Mouse (Mus musculus) frontal cortex, postnatal 14 days (tissue): Measurements from ENCODE around the gene Cd276.
"Not testable (repeated sequence)": the region's sequence is repeated elsewhere in the genome, so short reads cannot be mapped to it uniquely, and the experiment has no call there.

Experiments used
- DNase-seq, 2 experiments: peaks; one replicate each; pipeline ENCODE4 v3.0.0; 2022; ENCODE audit warnings: low spot score in 2 of 2

Cd276 gene

GRCm38 (mm10) chr9:58554908-58555684 is at the start of gene Cd276:
Cd276 (minus strand) TSS chr9:58555437.
- peak; percentile 67 to 70 for DNase-seq

- DNase-seq: no peak
Measured at GRCm38 (mm10) chr9:58595313-58595712, 40.1 kb upstream of the Cd276 start.

- DNase-seq: no peak
Measured at GRCm38 (mm10) chr9:58588657-58589056, 33.4 kb upstream of the Cd276 start.

GRCm38 (mm10) chr9:58584323-58584722 is 29.1 kb upstream of the Cd276 start:
- no peak for DNase-seq

- no peak for DNase-seq
Measured at GRCm38 (mm10) chr9:58583267-58583641, 28.0 kb upstream of the Cd276 start.

- DNase-seq: peak; percentile 41 to 43
Measured at GRCm38 (mm10) chr9:58582581-58583266, 27.5 kb upstream of the Cd276 start.

GRCm38 (mm10) chr9:58581958-58582540 is 26.8 kb upstream of the Cd276 start, which contains the start of gene Nptn:
Nptn (plus strand) TSS chr9:58582240.
- peak; percentile 94 to 97 for DNase-seq

- DNase-seq: no peak
Measured at GRCm38 (mm10) chr9:58581283-58581930, 26.2 kb upstream of the Cd276 start.

- not testable (repeated sequence) for DNase-seq
Measured at GRCm38 (mm10) chr9:58580453-58581195, 25.4 kb upstream of the Cd276 start.

- DNase-seq: peak; percentile 63 to 85
Measured at GRCm38 (mm10) chr9:58578669-58579068, 23.4 kb upstream of the Cd276 start.

GRCm38 (mm10) chr9:58571001-58571400 is 15.8 kb upstream of the Cd276 start:
- DNase-seq: no peak

- no peak for DNase-seq
Measured at GRCm38 (mm10) chr9:58567682-58568081, 12.4 kb upstream of the Cd276 start.

GRCm38 (mm10) chr9:58565945-58566344 is 10.7 kb upstream of the Cd276 start:
- not testable (repeated sequence) for DNase-seq

- no peak for DNase-seq
Measured at GRCm38 (mm10) chr9:58560211-58560610, 5.0 kb upstream of the Cd276 start.

- no peak for DNase-seq
Measured at GRCm38 (mm10) chr9:58557457-58558455, 2.5 kb upstream of the Cd276 start.

- no peak for DNase-seq
Measured at GRCm38 (mm10) chr9:58556627-58557026, 1.4 kb upstream of the Cd276 start.

GRCm38 (mm10) chr9:58555685-58556414 is 613 bp upstream of the Cd276 start:
- no peak for DNase-seq

- DNase-seq: no peak
Measured at GRCm38 (mm10) chr9:58554056-58554907, 955 bp downstream of the Cd276 start.

- DNase-seq: no peak
Measured at GRCm38 (mm10) chr9:58552083-58552482, 3.2 kb downstream of the Cd276 start.
